Mouse (Mus musculus) liver, adult 2 months (tissue): ENCODE results near the gene Gm28043. TPM values are rescaled to one million over a fixed set of nuclear protein-coding genes. Genes with fewer than 3 reads are reported as not detected.

Experiments used
- DNase-seq: peaks from one replicate; pipeline ENCODE4 v3.0.0-alpha.2; 2011; ENCODE audit warnings: low read depth, low spot score; ENCODE audit errors: extremely low read depth
- H3K27ac ChIP-seq: fragments of 200-500 bp; replicated peaks from 2 replicates; pipeline ENCODE4 v1.5.1; 2012; ENCODE audit warnings: low read depth, mild to moderate bottlenecking, control low read depth, inconsistent platforms, low read length; ENCODE audit not compliant: insufficient read depth
- H3K27me3 ChIP-seq: fragments of 200-500 bp; 2 replicates; pipeline ENCODE4 v1.6.1; 2012; ENCODE audit warnings: mild to moderate bottlenecking, moderate library complexity, low read length, inconsistent platforms; ENCODE audit not compliant: control insufficient read depth, insufficient read depth
- H3K36me3 ChIP-seq: fragments of 200-500 bp; 2 replicates; pipeline ENCODE4 v1.6.1; 2012; ENCODE audit warnings: low read length, inconsistent platforms; ENCODE audit not compliant: control insufficient read depth, insufficient read depth
- H3K4me1 ChIP-seq: fragments of 200-500 bp; 2 replicates; pipeline ENCODE4 v1.6.1; 2011; ENCODE audit warnings: low read length; ENCODE audit not compliant: control insufficient read depth, insufficient read depth
- H3K4me3 ChIP-seq: fragments of 200-500 bp; 2 replicates; pipeline ENCODE4 v1.5.1; 2011; ENCODE audit warnings: low read depth, mild to moderate bottlenecking, control low read depth, low read length, moderate library complexity; ENCODE audit not compliant: insufficient read depth
- H3K79me2 ChIP-seq: fragments of 200-500 bp; 2 replicates; pipeline ENCODE4 v1.6.1; 2012; ENCODE audit warnings: inconsistent platforms, mild to moderate bottlenecking, low read length, moderate library complexity; ENCODE audit not compliant: control insufficient read depth, insufficient read depth
- H3K9ac ChIP-seq: fragments of 200-500 bp; 2 replicates; pipeline ENCODE4 v1.6.1; 2012; ENCODE audit warnings: low read depth, mild to moderate bottlenecking, control low read depth, inconsistent platforms, low read length
- CTCF ChIP-seq: fragments of 200-500 bp; IDR thresholded peaks from 2 replicates; pipeline ENCODE4 v1.5.1; 2011; ENCODE audit warnings: low read depth, low read length, control low read depth
- POLR2A ChIP-seq: fragments of 200-500 bp; IDR thresholded peaks from 2 replicates; pipeline ENCODE4 v1.6.1; 2011; ENCODE audit warnings: low read length, control low read depth; ENCODE audit not compliant: insufficient read depth; ENCODE audit errors: extremely low read depth
- WGBS: fragments of 180-500 bp; shearing (Covaris S2); methylation state at CpG from one replicate; pipeline ENCODE4 v1.1.7; 2018; 5-methylcytosine and 5-hydroxymethylcytosine counted together
- polyA plus RNA-seq: library from polyadenylated mRNA; depleted of rRNA; stranded (reverse); fragments of >200 nt; gene quantifications from 2 replicates; pipeline ENCODE4 v1.2.3, GENCODE M21; 2012
- total RNA-seq: library from RNA; depleted of rRNA; stranded (reverse); fragments of >200 nt; gene quantifications from 2 replicates; pipeline ENCODE4 v1.2.3, GENCODE M21; 2014

Gene Gm28043
- total and polyA plus RNA-seq, 2 experiments: 0.60 to 1.9 TPM

GRCm38 (mm10) chr17:29683127-29683526, 68.5 kb downstream of the Gm28043 start:
- TF ChIP-seq CTCF (no peak), POLR2A (no peak)
- Histone ChIP-seq H3K27me3 (no peaks in the 10 kb centered on the region), H3K4me1 (no peaks in the 10 kb centered on the region), H3K4me3 (no peak overlapping the region), H3K9ac (no peak overlapping the region), H3K36me3 (peaks cover 76% of the 10 kb centered on the region), H3K27ac (no peak overlapping the region), H3K79me2 (no peaks in the 10 kb centered on the region)
- DNase-seq: no peak
- WGBS: 95% methylated on average over 2 of the region's 2 CpGs

- H3K27ac ChIP-seq: no peak overlapping the region
- WGBS: 94% methylated on average over 4 of the region's 4 CpGs
- no peak overlapping the region for H3K4me3 ChIP-seq
- H3K36me3 ChIP-seq: peaks cover 74% of the 10 kb centered on the region
- no peak overlapping the region for H3K9ac ChIP-seq
- no peak for DNase-seq
- H3K79me2 ChIP-seq: no peaks in the 10 kb centered on the region
- H3K27me3 ChIP-seq: no peaks in the 10 kb centered on the region
- no peaks in the 10 kb centered on the region for H3K4me1 ChIP-seq
- no peak for TF ChIP-seq CTCF
- TF ChIP-seq POLR2A: no peak
Measured at GRCm38 (mm10) chr17:29684275-29684674, 69.6 kb downstream of the Gm28043 start.

- H3K4me1 ChIP-seq: no peaks in the 10 kb centered on the region
- no peak for DNase-seq
Measured at GRCm38 (mm10) chr17:29686771-29687170, 72.1 kb downstream of the Gm28043 start.

GRCm38 (mm10) chr17:29687373-29687772, 72.7 kb downstream of the Gm28043 start:
- Histone ChIP-seq H3K36me3 (peaks cover 65% of the 10 kb centered on the region), H3K27ac (no peak overlapping the region), H3K27me3 (no peaks in the 10 kb centered on the region), H3K79me2 (no peaks in the 10 kb centered on the region), H3K4me3 (no peak overlapping the region), H3K9ac (no peak overlapping the region), H3K4me1 (no peaks in the 10 kb centered on the region)
- 96% methylated on average over 6 of the region's 6 CpGs for WGBS
- TF ChIP-seq POLR2A (no peak), CTCF (no peak)
- DNase-seq: no peak

More at GRCm38 (mm10) chr17:29686771-29687170, 72.1 kb downstream of the Gm28043 start:
- no peak overlapping the region for H3K27ac ChIP-seq
- H3K9ac ChIP-seq: no peak overlapping the region
- H3K4me3 ChIP-seq: no peak overlapping the region
- TF ChIP-seq CTCF (no peak), POLR2A (no peak)
- 97% methylated on average over 5 of the region's 5 CpGs for WGBS
- no peaks in the 10 kb centered on the region for H3K27me3 ChIP-seq
- H3K36me3 ChIP-seq: peaks cover 71% of the 10 kb centered on the region
- no peaks in the 10 kb centered on the region for H3K79me2 ChIP-seq

GRCm38 (mm10) chr17:29688610-29689009, 73.9 kb downstream of the Gm28043 start:
- Histone ChIP-seq H3K36me3 (peaks cover 58% of the 10 kb centered on the region), H3K4me1 (no peaks in the 10 kb centered on the region), H3K9ac (no peak overlapping the region), H3K79me2 (no peaks in the 10 kb centered on the region), H3K27me3 (no peaks in the 10 kb centered on the region), H3K4me3 (no peak overlapping the region), H3K27ac (no peak overlapping the region)
- no peak for DNase-seq
- WGBS: 95% methylated on average over 10 of the region's 10 CpGs
- no peak for TF ChIP-seq CTCF
- TF ChIP-seq POLR2A: no peak

- no peaks in the 10 kb centered on the region for H3K79me2 ChIP-seq
- no peak for TF ChIP-seq CTCF
- no peak for TF ChIP-seq POLR2A
- no peak overlapping the region for H3K4me3 ChIP-seq
- H3K27me3 ChIP-seq: no peaks in the 10 kb centered on the region
- no peak overlapping the region for H3K9ac ChIP-seq
- H3K36me3 ChIP-seq: peaks cover 62% of the 10 kb centered on the region
- H3K27ac ChIP-seq: no peak overlapping the region
- H3K4me1 ChIP-seq: no peaks in the 10 kb centered on the region
- no peak for DNase-seq
- 78% methylated on average over 6 of the region's 6 CpGs for WGBS
Measured at GRCm38 (mm10) chr17:29690257-29690656, 75.6 kb downstream of the Gm28043 start.
